Mouse (Mus musculus) MEL (cell line): ENCODE data around the gene Ablim1. TPM values are rescaled to one million over a fixed set of nuclear protein-coding genes. Genes with fewer than 3 reads are reported as not detected.

Source experiments
- DNase-seq: peaks from one replicate; pipeline ENCODE4 v3.0.0; 2011; ENCODE audit warnings: low read depth, low spot score
- H3K27ac ChIP-seq: 2 replicates; pipeline ENCODE4 v1.5.1; 2012; ENCODE audit warnings: low read depth, mild to moderate bottlenecking, control low read depth, low read length, moderate library complexity; ENCODE audit not compliant: control insufficient read depth
- H3K27me3 ChIP-seq, 2 experiments: fragments of 150-350 bp in 1 of 2; sonication (generic) in 1 of 2; 2 replicates each; pipeline ENCODE4 v1.6.1; 2012; ENCODE audit warnings: low read length in 2 of 2, mild to moderate bottlenecking in 2 of 2, improper control_type of control experiment in 1 of 2, moderate library complexity in 1 of 2; ENCODE audit not compliant: insufficient read depth in 2 of 2, control insufficient read depth in 1 of 2
- H3K36me3 ChIP-seq, 2 experiments: 2 replicates each; pipeline ENCODE4 v1.6.1; 2012 to 2014; ENCODE audit warnings: low read length in 2 of 2, improper control_type of control experiment in 1 of 2, inconsistent platforms in 1 of 2, mild to moderate bottlenecking in 1 of 2; ENCODE audit not compliant: insufficient read depth in 2 of 2, control insufficient read depth in 1 of 2
- H3K4me1 ChIP-seq, 2 experiments: fragments of 150-350 bp in 1 of 2; sonication (generic) in 1 of 2; 2 replicates each; pipeline ENCODE4 v1.6.1; 2012; ENCODE audit warnings: low read length in 2 of 2, improper control_type of control experiment in 1 of 2, mild to moderate bottlenecking in 1 of 2; ENCODE audit not compliant: insufficient read depth in 2 of 2, control insufficient read depth in 1 of 2
- H3K4me3 ChIP-seq, 2 experiments: fragments of 150-350 bp in 1 of 2; sonication (generic) in 1 of 2; 2 replicates each; pipeline ENCODE4 v1.5.1; 2012; ENCODE audit warnings: low read depth in 2 of 2, low read length in 2 of 2, mild to moderate bottlenecking in 2 of 2, moderate library complexity in 2 of 2, control low read depth in 1 of 2, improper control_type of control experiment in 1 of 2; ENCODE audit not compliant: control insufficient read depth in 1 of 2, insufficient read depth in 1 of 2
- H3K79me2 ChIP-seq: 2 replicates; pipeline ENCODE4 v1.6.1; 2012; ENCODE audit warnings: mild to moderate bottlenecking, low read length, moderate library complexity; ENCODE audit not compliant: control insufficient read depth, poor library complexity, insufficient read depth
- H3K9ac ChIP-seq: 2 replicates; pipeline ENCODE4 v1.6.1; 2012; ENCODE audit warnings: low read depth, mild to moderate bottlenecking, control low read depth, low read length, moderate library complexity; ENCODE audit not compliant: control insufficient read depth, poor library complexity, severe bottlenecking
- H3K9me3 ChIP-seq: fragments of 150-350 bp; sonication (generic); replicated peaks from 2 replicates; pipeline ENCODE4 v1.6.1; 2012; ENCODE audit warnings: mild to moderate bottlenecking, low read length, improper control_type of control experiment, moderate library complexity; ENCODE audit not compliant: insufficient read depth
- BHLHE40 ChIP-seq: IDR thresholded peaks from 2 replicates; pipeline ENCODE4 v1.6.1; 2012; ENCODE audit warnings: low read depth, mild to moderate bottlenecking, inconsistent platforms, low read length, improper control_type of control experiment, borderline replicate concordance
- EP300 ChIP-seq, 2 experiments: IDR thresholded peaks; 2 replicates each; pipeline ENCODE4 v1.6.1; 2011; ENCODE audit warnings: improper control_type of control experiment in 2 of 2, low read length in 2 of 2, low read depth in 1 of 2, mild to moderate bottlenecking in 1 of 2
- GABPA ChIP-seq: IDR thresholded peaks from 2 replicates; pipeline ENCODE4 v1.6.1; 2012; ENCODE audit warnings: low read depth, mild to moderate bottlenecking, inconsistent platforms, low read length, improper control_type of control experiment, moderate library complexity
- KAT2A ChIP-seq: conservative IDR thresholded peaks from 2 replicates; pipeline ENCODE4 v1.6.1; 2012; ENCODE audit warnings: low read depth, low read length, improper control_type of control experiment, inconsistent platforms
- MAX ChIP-seq: IDR thresholded peaks from 2 replicates; pipeline ENCODE4 v1.6.1; 2011; ENCODE audit warnings: low read length, improper control_type of control experiment
- MAZ ChIP-seq: IDR thresholded peaks from 2 replicates; pipeline ENCODE4 v1.6.1; 2012; ENCODE audit warnings: low read depth, mild to moderate bottlenecking, inconsistent platforms, low read length, improper control_type of control experiment
- MYB ChIP-seq: IDR thresholded peaks from 2 replicates; pipeline ENCODE4 v1.6.1; 2011; ENCODE audit warnings: mild to moderate bottlenecking, low read depth, low read length, improper control_type of control experiment
- MYC ChIP-seq: IDR thresholded peaks from 2 replicates; pipeline ENCODE4 v1.6.1; 2011; ENCODE audit warnings: low read depth, mild to moderate bottlenecking, low read length, improper control_type of control experiment, moderate library complexity
- POLR2A ChIP-seq, 2 experiments: IDR thresholded peaks; 2 replicates each; pipeline ENCODE4 v1.6.1; 2011 to 2012; ENCODE audit warnings: low read length in 2 of 2, mild to moderate bottlenecking in 2 of 2, control low read depth in 1 of 2, improper control_type of control experiment in 1 of 2, low read depth in 1 of 2, moderate library complexity in 1 of 2; ENCODE audit not compliant: control insufficient read depth in 1 of 2, insufficient read depth in 1 of 2, poor library complexity in 1 of 2
- POLR2AphosphoS5 ChIP-seq: IDR thresholded peaks from 2 replicates; pipeline ENCODE4 v1.6.1; 2012; ENCODE audit warnings: low read depth, borderline replicate concordance, mild to moderate bottlenecking, inconsistent platforms, low read length, moderate library complexity, mixed read lengths
- SIN3A ChIP-seq: IDR thresholded peaks from 2 replicates; pipeline ENCODE4 v1.6.1; 2012; ENCODE audit warnings: low read length, improper control_type of control experiment, inconsistent platforms
- SMC3 ChIP-seq: IDR thresholded peaks from 2 replicates; pipeline ENCODE4 v1.6.1; 2011; ENCODE audit warnings: low read depth, low read length, improper control_type of control experiment
- TAL1 ChIP-seq: IDR thresholded peaks from 2 replicates; pipeline ENCODE4 v1.6.1; 2012; ENCODE audit warnings: mild to moderate bottlenecking, inconsistent platforms, low read length, moderate library complexity, mixed read lengths
- TBP ChIP-seq: IDR thresholded peaks from 2 replicates; pipeline ENCODE4 v1.8.0; 2011; ENCODE audit warnings: low read depth, low read length, improper control_type of control experiment
- USF1 ChIP-seq: IDR thresholded peaks from 2 replicates; pipeline ENCODE4 v1.6.1; 2014; ENCODE audit warnings: low read depth, mild to moderate bottlenecking, inconsistent platforms, low read length, improper control_type of control experiment, moderate library complexity
- ZC3H11A ChIP-seq: IDR thresholded peaks from 2 replicates; pipeline ENCODE4 v1.6.1; 2012; ENCODE audit warnings: low read depth, mild to moderate bottlenecking, inconsistent platforms, low read length, improper control_type of control experiment
- ZMIZ1 ChIP-seq: IDR thresholded peaks from 2 replicates; pipeline ENCODE4 v1.6.1; 2012; ENCODE audit warnings: low read depth, mild to moderate bottlenecking, inconsistent platforms, low read length, improper control_type of control experiment, moderate library complexity
- polyA plus RNA-seq, 2 experiments: library from polyadenylated mRNA; stranded (reverse) in 1 of 2; unstranded in 1 of 2; fragments of >175 nt in 1 of 2; fragments of >200 nt in 1 of 2; gene quantifications; 2 replicates each; pipeline versions ENCODE4 v1.2.1 to v1.2.4; 2012; ENCODE audit warnings: low replicate concordance in 2 of 2, low read depth in 1 of 2; ENCODE audit not compliant: insufficient read length in 2 of 2, insufficient read depth in 1 of 2, missing spikeins in 1 of 2
- total RNA-seq: library from RNA; depleted of rRNA; stranded (reverse); fragments of 300-350 nt; gene quantifications from 2 replicates; pipeline ENCODE4 v1.2.3, GENCODE M21; 2012

Gene Ablim1
- total and polyA plus RNA-seq, 3 experiments, result not detected

- H3K27me3 ChIP-seq, result no peaks in the 10 kb centered on the region
- no peak overlapping the region for H3K9ac ChIP-seq
- H3K4me1 ChIP-seq, result peaks cover 7 to 22% of the 10 kb centered on the region in 2 experiments
- TF ChIP-seq SIN3A (no peak), POLR2AphosphoS5 (no peak), SMC3 (no peak), MYB (no peak), TBP (no peak), KAT2A (no peak), EP300 (IDR thresholded peaks at IDR 0.05; ENCODE audit: low read depth in 1 of 2, low read length in 2 of 2) (no peak)
- no peak for DNase-seq
- no peak overlapping the region for H3K4me3 ChIP-seq
- H3K36me3 ChIP-seq, result peaks cover 0 to 26% of the 10 kb centered on the region in 2 experiments; a peak in 2 of 4 replicates
- peaks cover 14% of the 10 kb centered on the region for H3K79me2 ChIP-seq
- H3K9me3 ChIP-seq, result no peaks in the 10 kb centered on the region
- H3K27ac ChIP-seq, result no peak overlapping the region
These were observed 38.5 kb upstream of the Ablim1 start for GRCm38 (mm10) chr19:57353228-57353627.

GRCm38 (mm10) chr19:57352337-57352935, 37.7 kb upstream of the Ablim1 start:
- Histone ChIP-seq H3K36me3 (peaks cover 0 to 18% of the 10 kb centered on the region in 2 experiments; a peak in 2 of 4 replicates), H3K79me2 (peaks cover 6% of the 10 kb centered on the region), H3K4me3 (no peak overlapping the region), H3K9me3 (no peaks in the 10 kb centered on the region), H3K4me1 (peaks cover 5 to 17% of the 10 kb centered on the region in 2 experiments), H3K27me3 (no peaks in the 10 kb centered on the region), H3K9ac (no peak overlapping the region), H3K27ac (no peak overlapping the region)
- no peak for DNase-seq
- TF ChIP-seq ZMIZ1, result no peak
- no peak for TF ChIP-seq USF1
- no peak for TF ChIP-seq TAL1
- no peak for TF ChIP-seq BHLHE40
- TF ChIP-seq MYB, result no peak
- TF ChIP-seq POLR2AphosphoS5, result no peak
- TF ChIP-seq SMC3, result no peak
- TF ChIP-seq MAX, result no peak
- no peak for TF ChIP-seq GABPA
- TF ChIP-seq POLR2A (IDR thresholded peaks at IDR 0.05; ENCODE audit: control insufficient read depth in 1 of 2, insufficient read depth in 1 of 2, low read depth in 1 of 2, low read length in 2 of 2, poor library complexity in 1 of 2), result no peak
- no peak for TF ChIP-seq MYC
- no peak for TF ChIP-seq ZC3H11A
- no peak for TF ChIP-seq MAZ
